Mouse (Mus musculus) MN1 (cell line): ENCODE data around the gene Pdcd1lg2.
"Not testable (repeated sequence)": the region's sequence is repeated elsewhere in the genome, so short reads cannot be mapped to it uniquely, and the experiment has no call there.

ENCODE experiments used
- DNase-seq: peaks from one replicate; pipeline ENCODE4 v3.0.0-alpha.2; 2016; ENCODE audit warnings: low spot score

Gene Pdcd1lg2

DNA sequence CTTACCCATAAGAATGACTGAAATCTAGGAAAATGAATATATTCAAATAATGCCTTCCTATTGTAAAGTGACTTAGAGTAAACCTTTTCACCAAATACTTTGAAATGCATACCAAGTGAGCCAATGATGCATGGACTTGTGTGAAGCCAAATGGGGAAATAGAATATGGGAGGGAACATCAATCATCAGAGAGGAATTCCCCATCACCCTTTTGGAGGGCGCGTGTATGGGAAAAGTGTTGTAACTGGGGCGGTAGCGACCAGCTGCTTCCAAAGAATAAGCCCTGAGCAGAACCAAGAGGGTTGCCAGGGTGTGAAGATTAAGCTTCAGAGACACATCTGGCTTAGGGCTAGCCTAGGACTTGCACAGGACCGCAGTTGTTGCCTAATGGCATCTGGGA, 27.4 kb upstream of the Pdcd1lg2 start:
- no peak for DNase-seq

DNA sequence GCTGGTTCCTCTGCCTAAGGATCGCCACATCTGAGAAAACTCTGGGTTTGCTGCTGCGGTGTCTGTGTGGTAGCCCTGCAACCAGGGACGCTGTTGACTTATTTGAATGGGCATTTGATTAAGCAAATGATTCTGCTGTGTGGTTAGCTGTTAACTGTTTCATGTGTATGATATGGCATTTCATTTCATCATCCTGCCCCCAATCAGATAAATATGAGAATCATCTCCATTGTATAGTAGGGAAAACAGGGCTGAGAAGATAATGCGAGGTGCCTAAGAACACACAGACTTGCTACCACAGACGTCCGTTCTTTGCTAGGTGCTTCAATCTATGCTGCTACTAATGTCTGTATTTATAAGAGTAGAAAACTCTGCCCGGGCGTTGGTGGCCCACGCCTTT, 26.3 kb upstream of the Pdcd1lg2 start:
- DNase-seq: no peak

DNA sequence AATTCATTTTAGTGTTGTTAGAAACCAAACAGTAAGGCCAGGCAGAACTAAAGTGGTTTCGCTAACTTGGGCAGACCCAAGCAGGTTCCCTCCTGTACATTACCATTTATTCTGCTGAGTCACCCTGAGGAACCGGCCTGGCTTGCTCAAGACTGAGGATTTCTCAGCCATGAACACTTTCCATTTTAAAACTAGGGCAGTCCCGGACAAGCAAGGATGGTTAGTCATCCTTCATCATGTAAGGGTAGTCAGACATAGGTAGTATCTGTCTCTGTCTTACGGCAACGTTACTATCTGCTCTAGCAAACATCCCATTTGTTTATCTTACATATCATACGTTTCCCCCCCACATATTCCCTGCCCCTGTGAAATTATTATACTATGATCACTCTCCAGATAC, 25.7 kb upstream of the Pdcd1lg2 start:
- DNase-seq: no peak

DNA sequence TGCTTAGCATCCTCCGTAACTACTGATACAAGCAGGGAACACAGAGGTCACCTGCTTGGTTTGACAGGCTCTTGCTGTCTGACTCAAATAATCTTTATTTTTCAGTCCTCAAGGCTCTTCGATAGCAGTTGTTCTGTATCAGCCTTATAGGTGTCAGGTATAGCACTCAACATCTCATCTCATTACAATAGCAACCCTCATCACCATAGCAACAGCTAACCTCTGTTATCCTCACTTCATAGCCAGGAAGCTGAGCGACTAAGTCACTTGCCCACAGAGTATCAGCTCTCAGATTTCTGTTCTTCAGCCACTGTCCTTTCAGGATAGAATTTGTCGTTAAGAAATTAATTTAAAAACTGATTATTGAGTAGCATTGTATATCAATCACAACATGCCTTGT, 24.9 kb upstream of the Pdcd1lg2 start:
- DNase-seq: no peak

DNA sequence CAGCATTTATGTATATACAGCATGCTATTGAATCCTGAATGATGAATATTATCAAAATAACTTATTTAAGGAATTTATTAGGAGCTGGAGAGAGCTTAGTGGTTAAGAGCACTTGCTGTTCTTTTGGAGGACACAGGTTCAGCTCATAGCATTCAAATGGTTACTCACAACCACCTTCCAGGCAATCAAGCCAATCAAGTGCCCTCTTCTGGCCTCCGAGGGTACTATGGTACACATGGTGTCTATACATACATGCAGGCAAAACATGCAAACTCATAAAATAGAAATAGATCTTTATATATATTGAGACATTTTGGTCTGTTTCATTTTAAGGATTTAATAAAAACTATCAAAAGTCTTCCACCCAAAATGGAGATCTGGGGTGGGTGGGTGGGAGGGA, 21.9 kb upstream of the Pdcd1lg2 start:
- DNase-seq: no peak

DNA sequence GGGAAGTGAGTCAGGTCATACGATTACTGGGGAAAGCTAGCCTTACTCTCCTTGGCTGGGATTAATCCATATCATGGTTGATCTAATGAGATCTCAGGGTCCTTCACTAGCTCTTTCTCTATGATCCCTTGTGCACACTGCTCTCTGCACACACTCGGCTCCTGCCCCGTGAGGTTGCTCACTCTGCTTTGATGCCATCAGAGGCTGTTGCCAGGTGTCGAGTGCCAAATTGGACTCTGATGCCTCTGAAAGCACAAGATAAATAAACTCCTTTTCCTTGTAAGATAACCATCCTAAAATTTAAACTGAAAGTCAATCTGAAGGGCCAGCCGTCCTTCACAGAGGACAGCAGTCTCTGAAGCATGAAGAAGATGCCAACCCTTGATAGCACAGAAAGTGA, 20.2 kb upstream of the Pdcd1lg2 start:
- no peak for DNase-seq

DNA sequence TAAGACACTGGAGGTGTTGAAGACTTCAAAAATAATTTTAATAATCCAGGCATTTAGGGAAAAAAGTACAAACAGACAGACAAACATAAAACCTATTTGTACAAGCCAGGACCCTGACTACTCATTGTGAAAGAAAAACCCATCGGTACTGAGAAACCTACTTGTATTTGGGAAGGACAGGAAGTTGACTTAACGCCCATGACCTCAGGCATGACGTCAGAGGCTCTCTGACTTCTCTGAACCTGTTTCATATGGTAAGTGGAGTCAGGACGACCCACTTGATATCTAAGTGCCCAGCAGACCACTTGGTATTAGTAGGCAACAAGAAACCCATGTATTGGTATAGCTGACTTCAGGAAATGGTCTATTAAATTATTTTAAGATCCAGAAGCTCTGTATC, 19.4 kb upstream of the Pdcd1lg2 start:
- no peak for DNase-seq

DNA sequence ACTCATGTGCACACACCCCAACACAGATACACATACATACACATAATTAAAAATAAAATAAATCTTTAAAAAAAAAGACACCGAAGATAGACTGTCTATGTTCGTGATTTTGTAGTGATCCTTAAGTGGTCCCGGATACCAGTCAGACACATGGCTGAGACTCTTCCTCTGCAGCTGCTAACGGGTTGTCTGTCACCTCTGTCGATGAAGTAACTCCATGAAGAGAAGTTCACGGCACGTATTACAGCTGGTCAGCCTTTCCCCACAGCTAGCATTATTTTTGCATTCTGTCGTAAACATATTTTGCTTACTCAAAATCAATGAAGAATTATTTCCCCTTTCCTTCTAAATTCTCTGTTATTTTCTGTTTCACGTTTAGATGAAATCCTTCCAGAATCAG, 17.4 kb upstream of the Pdcd1lg2 start:
- DNase-seq: no peak

DNA sequence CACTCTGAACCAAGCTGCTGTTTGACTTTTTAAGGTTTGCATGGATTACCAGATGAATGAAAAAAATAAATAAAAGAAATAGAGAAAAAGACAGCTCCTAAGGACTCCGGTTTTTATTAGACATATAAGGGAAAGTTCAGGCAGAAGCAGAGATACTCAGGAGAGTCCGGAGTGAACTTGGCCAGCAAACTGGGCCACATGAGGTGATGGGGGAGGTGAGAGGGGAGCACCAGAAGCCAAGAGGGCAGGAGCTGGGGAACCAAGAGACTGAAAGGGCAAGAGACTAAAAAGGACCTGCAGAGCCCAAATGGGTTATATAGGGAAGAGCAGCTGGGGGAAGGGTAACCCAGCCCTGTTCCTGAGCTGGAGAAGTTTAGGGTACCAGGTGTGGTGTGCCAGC, 16.0 kb upstream of the Pdcd1lg2 start:
- DNase-seq: no peak

DNA sequence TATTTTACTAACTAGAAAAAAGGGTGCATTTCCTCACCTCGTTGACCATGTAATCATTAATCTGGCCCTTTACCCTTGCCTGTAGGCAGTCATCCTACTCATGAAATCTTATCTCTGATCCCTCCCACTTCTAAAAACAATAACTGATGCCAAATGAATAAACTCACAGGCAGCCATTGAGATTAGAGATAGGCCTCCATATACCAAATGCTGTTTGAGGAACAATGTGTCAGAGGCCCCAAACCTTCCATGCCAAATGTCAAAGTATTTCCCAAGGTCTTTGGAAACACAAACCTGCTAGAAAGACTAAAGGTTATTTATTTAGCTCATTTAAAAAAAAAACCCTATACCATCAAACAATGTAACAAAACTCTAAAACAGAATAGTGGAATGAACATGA, 14.4 kb upstream of the Pdcd1lg2 start:
- no peak for DNase-seq

DNA sequence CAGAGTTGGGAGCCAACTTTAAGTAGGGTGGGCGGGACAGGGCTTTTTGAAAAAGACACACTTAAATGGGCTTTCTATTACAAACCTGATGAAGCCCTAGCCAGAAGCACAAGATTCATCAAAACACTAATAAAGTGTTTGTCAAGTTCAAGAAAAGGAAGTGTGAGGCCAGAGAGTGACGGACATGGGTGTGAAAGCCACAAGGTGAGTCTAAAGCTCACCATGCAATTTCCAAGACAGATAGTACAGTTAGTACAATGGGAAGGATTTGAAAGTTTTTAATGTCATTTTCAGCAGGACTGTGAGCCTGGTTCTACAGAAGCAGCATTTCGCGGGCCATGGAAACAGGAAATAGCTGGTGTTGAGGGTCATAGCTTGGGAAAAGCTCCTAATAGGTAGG, 10.9 kb upstream of the Pdcd1lg2 start:
- DNase-seq: no peak

DNA sequence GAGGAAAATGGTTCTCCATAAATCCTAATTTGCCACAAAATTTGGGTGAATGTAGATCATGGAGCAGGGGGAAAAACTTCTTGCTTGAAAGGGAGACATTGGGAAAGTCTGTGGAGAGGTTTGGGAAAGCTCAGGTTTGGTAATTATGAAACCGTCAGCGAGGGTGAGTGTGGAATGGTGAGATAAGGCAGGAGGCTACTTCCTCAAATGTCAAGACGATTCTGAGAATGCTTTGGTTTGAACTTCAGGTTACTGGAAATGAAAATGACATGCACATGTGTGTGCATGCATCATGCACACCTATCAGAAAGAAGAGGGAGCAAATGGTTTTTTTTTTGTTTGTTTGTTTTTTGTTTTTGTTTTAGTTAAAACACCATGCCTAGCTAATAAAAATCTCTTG, 10.3 kb upstream of the Pdcd1lg2 start:
- DNase-seq: no peak

DNA sequence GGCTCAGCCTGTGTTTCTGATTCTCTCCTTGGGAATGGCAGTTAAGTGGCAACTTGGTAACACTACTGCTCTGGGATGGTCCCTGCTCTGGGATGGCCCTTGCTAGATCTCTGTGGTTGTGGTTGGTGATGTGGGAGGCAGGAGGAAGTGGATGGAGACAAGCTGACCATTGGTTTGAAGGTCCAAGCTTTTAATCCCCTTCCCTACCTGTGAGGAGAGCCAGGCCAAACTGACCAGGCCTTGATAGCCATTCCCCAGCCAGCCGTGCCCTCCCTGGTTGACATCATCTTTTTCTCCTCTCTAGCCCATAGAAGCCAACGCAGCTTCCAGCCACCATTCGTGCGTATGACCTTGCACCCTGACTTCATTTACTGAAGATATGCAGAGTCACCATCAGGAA, 8.1 kb upstream of the Pdcd1lg2 start:
- no peak for DNase-seq

DNA sequence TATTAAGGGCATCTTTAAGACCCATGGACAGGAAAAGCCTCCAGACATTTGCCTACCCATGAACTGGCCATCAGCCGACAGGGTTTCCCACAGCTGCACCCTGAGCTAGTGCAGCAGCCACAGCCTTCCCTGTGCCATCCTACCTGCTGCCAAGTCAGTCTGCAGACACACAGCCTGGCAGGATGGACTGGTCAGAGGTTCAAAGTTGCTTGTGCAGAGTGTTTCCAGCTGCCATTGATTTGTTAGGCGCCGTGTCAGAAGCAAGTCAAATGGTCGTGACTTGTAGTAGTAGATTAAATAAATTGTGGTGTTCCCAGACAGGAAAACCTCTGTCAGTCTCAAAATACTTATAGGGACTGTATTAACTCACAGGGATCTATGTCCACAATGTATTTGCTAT, 7.5 kb upstream of the Pdcd1lg2 start:
- no peak for DNase-seq

DNA sequence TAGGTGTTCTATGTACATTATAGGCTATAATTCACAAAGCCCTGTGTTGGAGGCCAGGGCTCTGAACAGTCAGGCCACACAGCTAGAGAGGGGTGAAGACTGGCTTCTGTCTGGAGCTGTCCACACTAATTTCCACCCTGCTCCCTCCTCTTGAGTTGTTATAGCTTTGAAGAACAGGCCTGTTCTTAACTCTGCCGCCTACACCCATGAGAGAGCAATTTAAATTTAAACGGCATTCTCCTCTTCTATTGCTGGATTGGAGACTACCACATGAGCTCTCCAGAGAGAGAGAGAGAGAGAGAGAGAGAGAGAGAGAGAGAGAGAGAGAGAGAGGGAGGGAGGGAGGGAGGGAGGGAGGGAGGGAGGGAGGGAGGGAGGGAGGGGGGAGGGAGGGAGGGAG, 5.3 kb upstream of the Pdcd1lg2 start:
- no peak for DNase-seq

DNA sequence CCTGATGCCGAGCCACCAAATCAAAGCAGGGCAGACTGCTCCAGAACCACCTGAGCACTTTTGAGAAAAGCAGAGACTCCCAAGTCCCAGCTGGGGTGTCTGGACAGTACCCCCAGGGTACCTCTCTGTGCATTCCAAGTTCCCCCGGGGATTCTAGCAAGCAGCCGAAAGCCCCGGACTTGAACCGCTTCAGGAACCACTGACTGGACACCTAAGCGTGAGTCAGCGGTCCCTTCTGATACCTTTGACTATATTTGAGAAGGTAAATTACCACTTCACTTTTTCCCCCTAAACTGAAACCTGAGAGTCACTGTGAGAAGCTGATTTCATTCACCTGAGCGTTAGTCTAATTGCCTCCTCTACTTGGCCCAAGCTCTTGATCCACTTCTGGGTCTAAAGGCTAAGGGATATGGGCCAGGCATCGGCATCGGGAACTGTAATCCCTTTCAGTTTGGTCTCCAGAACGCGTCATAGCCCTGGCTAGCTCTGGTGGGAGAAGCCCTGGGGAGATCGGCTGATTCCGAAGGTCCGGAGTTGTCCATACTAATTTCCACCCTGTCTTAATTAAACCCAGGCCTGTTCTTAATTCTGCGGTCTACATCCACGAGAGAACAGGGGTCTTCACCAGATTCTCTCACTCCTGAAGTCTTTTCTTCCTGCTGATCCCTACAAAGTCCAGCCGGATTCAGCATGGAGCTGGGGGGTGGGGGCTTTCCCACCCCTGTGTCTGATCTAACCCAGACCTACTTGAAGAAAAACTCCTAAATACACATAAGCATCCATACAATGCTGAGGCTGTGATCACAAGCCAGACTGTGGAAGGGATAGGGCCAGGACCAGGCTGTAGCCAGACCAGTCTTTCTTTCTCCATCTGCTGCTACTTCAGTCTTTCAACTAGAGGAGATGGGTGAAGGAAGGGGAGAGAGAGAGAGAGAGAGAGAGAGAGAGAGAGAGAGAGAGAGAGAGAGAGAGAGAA, 4.4 kb upstream of the Pdcd1lg2 start:
- no peak for DNase-seq

DNA sequence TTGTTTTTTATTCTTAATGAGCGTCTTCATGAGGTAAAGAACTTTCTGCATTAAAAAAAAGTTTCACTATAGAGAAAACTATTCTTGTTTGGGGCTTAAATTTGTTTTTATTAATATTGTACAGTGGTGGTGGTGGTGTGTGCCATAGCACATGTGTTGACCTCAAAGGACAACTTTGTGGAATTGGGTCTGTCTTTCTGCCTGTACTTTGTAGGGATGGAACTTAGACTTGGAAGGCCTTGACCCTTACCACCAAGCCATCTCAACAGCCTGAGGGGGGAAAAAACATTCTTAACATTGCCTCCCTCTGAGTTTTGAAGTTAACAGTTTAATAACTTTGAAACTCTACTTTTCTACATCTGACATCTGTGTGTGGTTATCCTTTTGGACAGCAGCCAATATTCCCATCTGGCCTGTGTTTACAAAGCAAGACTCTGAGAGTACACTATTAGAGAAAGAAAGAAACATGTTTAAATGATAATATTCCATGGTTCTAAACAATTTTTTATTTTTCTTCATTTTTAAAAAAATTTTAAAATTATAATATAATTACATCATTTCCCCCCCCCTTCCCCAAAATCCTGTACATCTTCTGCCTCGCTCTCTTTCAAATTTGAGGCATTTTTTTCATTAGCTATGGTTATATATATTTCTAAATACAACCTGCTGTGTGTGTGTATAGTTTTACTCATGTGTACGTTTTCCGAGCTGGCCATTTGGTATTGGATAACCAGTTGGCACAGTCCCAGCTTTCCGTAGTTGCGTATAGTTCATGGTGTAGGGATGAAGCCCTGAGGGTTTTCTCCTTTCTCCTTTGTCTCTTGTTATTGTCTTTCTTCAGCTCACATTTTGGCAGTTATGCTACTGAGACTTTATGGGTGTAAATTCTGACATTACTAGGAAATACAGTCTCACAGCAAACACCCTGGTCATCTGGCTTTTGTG, 2.0 kb downstream of the Pdcd1lg2 start:
- peak; percentile 24 for DNase-seq

DNA sequence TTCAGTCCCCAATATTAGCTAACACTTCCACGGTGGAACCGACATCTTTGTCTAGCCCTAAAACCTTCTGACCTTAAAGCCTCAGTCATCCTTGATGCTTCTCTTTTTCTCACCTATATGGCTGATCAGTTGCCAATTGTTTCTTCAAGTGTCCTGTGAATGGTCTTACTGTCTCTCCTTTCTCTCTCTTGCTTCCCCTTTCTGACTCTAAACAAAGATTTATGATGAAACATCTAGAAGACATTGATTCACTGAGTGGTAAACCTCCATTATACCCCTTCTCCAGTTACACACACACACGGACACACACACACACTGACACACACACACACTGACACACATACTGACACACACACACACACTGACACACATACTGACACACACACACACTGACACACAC, 3.8 kb downstream of the Pdcd1lg2 start:
- DNase-seq: no peak

DNA sequence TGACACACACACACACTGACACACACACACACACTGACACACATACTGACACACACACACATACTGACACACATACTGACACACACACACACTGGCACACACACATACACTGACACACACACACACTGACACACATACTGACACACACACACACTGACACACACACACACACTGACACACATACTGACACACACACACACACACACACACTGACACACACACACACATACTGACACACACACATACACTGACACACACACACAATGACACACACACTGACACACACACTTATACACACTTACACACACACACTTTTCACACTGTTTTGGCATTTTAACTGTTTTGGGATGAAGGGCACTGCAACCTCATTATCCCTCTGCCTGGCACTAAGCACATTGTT, 4.2 kb downstream of the Pdcd1lg2 start:
- DNase-seq: not testable (repeated sequence)

DNA sequence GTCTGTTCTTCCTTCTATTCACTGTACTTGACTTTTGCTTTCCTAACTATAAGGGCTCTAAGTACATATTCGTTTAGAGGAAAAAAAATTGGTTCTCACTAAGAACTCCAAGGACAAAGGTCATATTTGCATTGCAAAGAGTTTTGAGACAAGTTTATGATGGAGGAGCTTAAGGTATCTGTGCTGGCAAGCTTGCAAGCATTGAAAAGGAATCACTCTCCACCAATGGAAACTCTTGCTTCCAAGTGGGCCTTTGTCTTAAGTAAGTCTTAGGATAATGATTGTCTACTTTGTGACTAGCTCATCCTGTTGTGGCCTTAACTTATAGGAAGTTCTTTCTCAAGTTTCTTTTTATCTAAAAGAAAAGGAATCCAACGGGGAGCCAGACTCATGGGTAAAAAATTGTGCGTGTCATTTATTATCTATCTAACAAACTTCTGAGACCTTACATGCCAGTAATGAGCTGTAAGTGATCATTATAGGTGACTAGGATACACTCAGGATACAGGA, 5.7 kb downstream of the Pdcd1lg2 start:
- DNase-seq: no peak

DNA sequence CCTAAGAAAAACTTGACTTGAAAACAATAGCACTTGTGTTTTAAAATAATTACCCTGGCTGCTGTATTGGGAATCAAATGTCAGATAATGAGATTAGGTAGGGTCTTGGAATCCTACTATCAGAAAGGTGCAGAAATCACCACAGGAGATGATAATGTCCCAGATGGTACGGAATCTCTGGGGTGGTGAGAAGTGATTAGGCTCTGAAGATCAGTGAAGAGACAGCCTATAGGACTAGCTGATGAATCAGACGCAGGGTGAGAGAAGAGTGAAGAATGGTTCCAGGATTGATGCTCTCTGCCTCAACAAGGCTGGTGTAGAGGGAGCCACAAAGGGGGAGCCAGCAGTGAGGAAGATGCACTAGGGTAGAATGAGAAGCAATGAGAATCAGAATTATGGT, 6.5 kb downstream of the Pdcd1lg2 start:
- no peak for DNase-seq

DNA sequence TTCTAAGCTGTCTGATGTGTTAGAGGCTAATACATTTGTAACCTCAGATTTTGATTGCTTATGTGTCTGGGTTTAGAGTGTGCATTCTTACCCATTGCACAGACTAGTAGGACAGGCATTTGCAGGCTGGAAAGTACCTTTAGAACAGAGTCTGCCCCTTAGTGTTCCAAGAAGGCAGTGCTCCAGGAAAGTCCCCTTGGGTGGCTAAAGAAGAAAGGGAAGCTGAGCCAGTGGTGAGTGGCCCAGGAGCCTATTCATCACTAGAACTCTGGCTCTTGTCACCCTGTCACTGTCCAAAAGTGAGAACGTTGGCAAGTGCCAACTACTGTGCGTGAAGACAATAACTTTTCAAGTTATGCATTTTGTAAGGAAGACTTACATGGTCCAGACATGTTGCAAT, 7.2 kb downstream of the Pdcd1lg2 start:
- no peak for DNase-seq

DNA sequence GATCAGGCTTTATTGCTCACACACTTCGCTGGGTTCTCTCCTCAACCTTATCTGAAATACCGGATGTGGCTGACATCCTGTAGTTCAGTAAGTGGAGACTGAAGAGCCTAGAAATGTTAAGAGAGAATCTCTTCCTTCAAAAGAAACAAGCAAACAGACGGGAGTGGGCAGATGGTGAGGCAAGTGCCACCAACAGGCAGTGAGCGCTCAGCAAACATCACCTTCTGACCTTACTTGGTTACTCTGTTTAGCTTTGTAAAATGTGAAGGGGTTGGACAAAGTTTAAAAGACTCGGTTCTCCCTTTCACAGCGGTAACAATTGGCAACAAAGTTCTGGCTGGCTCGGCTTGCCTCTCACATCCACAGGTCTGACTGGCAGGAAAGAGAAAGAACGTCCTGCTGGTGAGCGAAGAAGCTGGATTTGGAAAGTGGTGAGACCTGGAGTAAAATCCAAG, 8.0 kb downstream of the Pdcd1lg2 start:
- no peak for DNase-seq
